In genomic region chr19:24704326-24704725, GRCm38 (mm10) we compare ENCODE assay signal across 31 mouse cellular contexts. TPM values are rescaled to one million over a fixed set of nuclear protein-coding genes. Genes with fewer than 3 reads are reported as not detected.
DNase-seq lines count a peak whose midpoint lies in the region; ATAC-seq lines count a peak whose summit lies in the region.
"Had no signal": no experiment of that assay in that cellular context is flagged by ENCODE, and none has a peak within 500 bp of the region (broad histone marks: within the 10 kb centered on the region; RNA-seq: fewer than 3 reads in every experiment).

No protein-coding gene starts in this region.

- ATAC-seq in stomach, embryonic 15.5 days (ENCODE audit: insufficient read depth, low FRiP score, low read depth): no peak
- ATAC-seq: forebrain, postnatal 0 days; liver, embryonic 12.5 days; liver, postnatal 0 days; midbrain, embryonic 13.5 days had no signal

- peak; percentile 26 to 78 for DNase-seq in layer of hippocampus, adult 18-20 months (ENCODE audit: low spot score in 2 of 2)
- DNase-seq in layer of hippocampus, postnatal 10 days (ENCODE audit: low spot score in 2 of 2): no peak
- peak; percentile 36 for DNase-seq in right cerebral cortex, adult 18-20 months
- DNase-seq in right cerebral cortex, postnatal 25 days: no peak
- DNase-seq in layer of hippocampus, adult 9-11 months: peak; percentile 67
- no peak for DNase-seq in urinary bladder, adult 18-20 months (ENCODE audit: low spot score in 2 of 2)
- no peak for DNase-seq in thymus, postnatal 36 days
- DNase-seq: adrenal gland, postnatal 25 days; B cell, adult 2 months; cerebellum, adult 2 months; cerebellum, postnatal 25 days; forebrain, postnatal 0 days; gastrocnemius, adult 2 months; gastrocnemius, postnatal 36 days; heart, postnatal 4 days; kidney, adult 11 months; kidney, postnatal 25 days; left cerebral cortex, postnatal 4 days; liver, postnatal 0 days; thymus, adult 2 months; thymus, postnatal 4 days had no signal

- H3K4me1 ChIP-seq in stomach, embryonic 15.5 days: 0 out of 2 replicates have a peak, but pooled peaks cover 6% of the 10 kb centered on the region
- H3K4me1 ChIP-seq: embryonic facial prominence, embryonic 15.5 days; forebrain, embryonic 12.5 days; hindbrain, embryonic 13.5 days; liver, embryonic 12.5 days; midbrain, embryonic 13.5 days had no signal

- no peaks in the 10 kb centered on the region for H3K27me3 ChIP-seq in stomach, embryonic 15.5 days (replicated peaks)
- H3K27me3 ChIP-seq: embryonic facial prominence, embryonic 15.5 days; kidney, embryonic 15.5 days; liver, embryonic 12.5 days had no signal

- H3K36me3 ChIP-seq in stomach, embryonic 15.5 days: no peaks in the 10 kb centered on the region
- H3K36me3 ChIP-seq: embryonic facial prominence, embryonic 10.5 days; embryonic facial prominence, embryonic 15.5 days; forebrain, embryonic 12.5 days; hindbrain, embryonic 13.5 days; kidney, embryonic 15.5 days; liver, embryonic 12.5 days; midbrain, embryonic 13.5 days had no signal

- no peak overlapping the region for H3K9ac ChIP-seq in stomach, embryonic 15.5 days
- H3K9ac ChIP-seq: embryonic facial prominence, embryonic 15.5 days; forebrain, embryonic 12.5 days; forebrain, postnatal 0 days; hindbrain, embryonic 13.5 days; kidney, embryonic 15.5 days; liver, embryonic 12.5 days; liver, postnatal 0 days; midbrain, embryonic 13.5 days had no signal

- H3K27ac ChIP-seq in stomach, embryonic 15.5 days: peak overlapping the region; percentile 49; the same call in 1 of the 2 replicates
- H3K27ac ChIP-seq: embryonic facial prominence, embryonic 10.5 days; embryonic facial prominence, embryonic 15.5 days; forebrain, embryonic 12.5 days; gastrocnemius, adult 2 months; hindbrain, embryonic 13.5 days; kidney, embryonic 15.5 days; liver, embryonic 12.5 days; midbrain, embryonic 13.5 days had no signal

- WGBS in stomach, embryonic 15.5 days: 54% methylated on average over 2 of the region's 2 CpGs

- no peak overlapping the region for H3K4me3 ChIP-seq in stomach, embryonic 15.5 days (replicated peaks)
- H3K4me3 ChIP-seq: embryonic facial prominence, embryonic 10.5 days; embryonic facial prominence, embryonic 15.5 days; forebrain, embryonic 12.5 days; gastrocnemius, adult 2 months; hindbrain, embryonic 13.5 days; kidney, embryonic 15.5 days; liver, embryonic 12.5 days; midbrain, embryonic 13.5 days had no signal

- no peak overlapping the region for H3K4me2 ChIP-seq in stomach, embryonic 15.5 days
- H3K4me2 ChIP-seq: embryonic facial prominence, embryonic 15.5 days; forebrain, embryonic 12.5 days; heart, embryonic 11.5 days; hindbrain, embryonic 13.5 days; kidney, embryonic 15.5 days; liver, embryonic 12.5 days; midbrain, embryonic 13.5 days had no signal

- no peaks in the 10 kb centered on the region for H3K9me3 ChIP-seq in stomach, embryonic 15.5 days
- H3K9me3 ChIP-seq: embryonic facial prominence, embryonic 10.5 days; embryonic facial prominence, embryonic 15.5 days; forebrain, embryonic 12.5 days; hindbrain, embryonic 13.5 days; kidney, embryonic 15.5 days; liver, embryonic 12.5 days; midbrain, embryonic 13.5 days had no signal

RNA-seq across cellular contexts. Expression of gene Tmem252, which starts 30.5 kb away (rescaled TPM):
- under 1 TPM; 0.10 to 0.36 TPM for total RNA-seq in layer of hippocampus, adult 18-20 months (2021)
- total RNA-seq in layer of hippocampus, postnatal 10 days (2021): under 1 TPM; 0.53 to 0.83 TPM
- 7.2 and 7.3 TPM in 2 replicates for polyA plus RNA-seq in stomach, embryonic 15.5 days (2015; fragmentation: Nextera tagmentation; extraction: Ambion mirVana)
- total RNA-seq: megakaryocyte-erythroid progenitor cell, adult 5-6 weeks had no signal

Comparison
In these comparisons a context has a peak if more than half of its experiments do, and no peak if none do; other contexts are left out.
1. DNase-seq: peak in layer of hippocampus, adult 18-20 months (2 of 2), right cerebral cortex, adult 18-20 months (single experiment) and layer of hippocampus, adult 9-11 months (single experiment); none in layer of hippocampus, postnatal 10 days (0 of 2), right cerebral cortex, postnatal 25 days (single experiment), urinary bladder, adult 18-20 months (0 of 2) and thymus, postnatal 36 days (0 of 2).